Mouse (Mus musculus) embryonic stem cell, embryonic (primary cell): ENCODE data around the gene Gm19668.
"Not testable (repeated sequence)": the region's sequence is repeated elsewhere in the genome, so short reads cannot be mapped to it uniquely, and the experiment has no call there.

ENCODE experiments used
- CTCF ChIA-PET, 4 experiments: fragments of 300-600 bp in 2 of 4; fragments of 350-600 bp in 2 of 4; sonication (Branson Sonifier 250); formaldehyde crosslinking; loops; one replicate each; lab custom pipeline; 2022; ENCODE audit warnings: inconsistent platforms in 2 of 4; lab: Charles Lee
- POLR2A ChIA-PET, 4 experiments: fragments of 300-600 bp in 2 of 4; fragments of 350-600 bp in 2 of 4; sonication (Branson Sonifier 250); formaldehyde crosslinking; loops; one replicate each; lab custom pipeline; 2022; ENCODE audit warnings: antibody characterized with exemption in 4 of 4, inconsistent platforms in 1 of 4; lab: Charles Lee

The Gm19668 gene

DNA sequence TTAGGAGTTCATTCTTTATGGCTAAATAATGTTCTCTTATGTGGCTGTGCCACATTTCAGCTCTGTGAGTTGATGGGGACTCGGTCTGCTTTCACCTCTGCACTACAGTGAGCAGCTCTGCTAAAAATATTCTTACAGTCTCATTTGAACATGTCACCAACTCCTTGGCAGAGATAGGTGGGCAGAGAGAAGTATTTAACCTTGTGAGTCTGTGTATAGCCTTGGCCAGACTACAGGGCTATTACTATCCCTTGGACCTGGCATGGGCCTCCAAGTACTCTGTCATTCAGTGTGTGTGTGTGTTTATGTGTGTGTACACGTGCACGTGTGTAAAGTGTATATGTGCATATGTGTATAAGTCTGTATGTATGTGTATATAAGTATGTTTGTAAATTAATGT, 15.5 kb downstream of the Gm19668 start:
- CTCF ChIA-PET, POLR2A ChIA-PET: not testable (repeated sequence)

GRCm38 (mm10) chr10:77782442-77782841, 16.5 kb downstream of the Gm19668 start, which contains the start of gene Gm3250:
Gene Gm3250, minus strand, starts transcription at chr10:77782542.
- POLR2A ChIA-PET, CTCF ChIA-PET: not testable (repeated sequence)

DNA sequence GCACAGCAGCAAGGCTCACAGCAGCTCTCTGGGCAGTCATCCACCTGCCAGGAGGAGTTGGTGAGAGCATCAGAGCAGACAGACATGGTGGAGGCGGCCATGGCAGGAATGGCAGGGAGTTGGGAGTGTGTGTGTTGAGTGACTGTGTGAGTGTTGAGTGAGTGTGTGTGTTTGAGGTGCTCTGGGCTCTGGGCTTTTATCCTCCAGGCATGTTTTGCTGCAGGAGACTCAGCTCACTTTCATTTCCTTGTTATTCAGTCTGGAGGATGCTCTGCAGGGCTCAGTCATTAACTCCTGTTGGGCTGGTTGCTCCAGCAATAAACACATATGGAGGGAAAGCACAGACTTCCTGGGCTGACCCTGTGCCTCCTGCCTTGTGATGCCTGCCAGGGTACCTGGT, 22.1 kb downstream of the Gm19668 start, which contains the start of gene Gm7138:
Gene Gm7138, minus strand, starts transcription at position 101 of the 400 bp plus-strand sequence.
- POLR2A ChIA-PET, CTCF ChIA-PET: not testable (repeated sequence)

GRCm38 (mm10) chr10:77772142-77772541, 26.8 kb downstream of the Gm19668 start:
- POLR2A ChIA-PET, CTCF ChIA-PET: not testable (repeated sequence)

GRCm38 (mm10) chr10:77771225-77771624, 27.7 kb downstream of the Gm19668 start, which contains the start of gene Gm3238:
Gene Gm3238, minus strand, starts transcription at chr10:77771325.
- CTCF ChIA-PET, POLR2A ChIA-PET: not testable (repeated sequence)

DNA sequence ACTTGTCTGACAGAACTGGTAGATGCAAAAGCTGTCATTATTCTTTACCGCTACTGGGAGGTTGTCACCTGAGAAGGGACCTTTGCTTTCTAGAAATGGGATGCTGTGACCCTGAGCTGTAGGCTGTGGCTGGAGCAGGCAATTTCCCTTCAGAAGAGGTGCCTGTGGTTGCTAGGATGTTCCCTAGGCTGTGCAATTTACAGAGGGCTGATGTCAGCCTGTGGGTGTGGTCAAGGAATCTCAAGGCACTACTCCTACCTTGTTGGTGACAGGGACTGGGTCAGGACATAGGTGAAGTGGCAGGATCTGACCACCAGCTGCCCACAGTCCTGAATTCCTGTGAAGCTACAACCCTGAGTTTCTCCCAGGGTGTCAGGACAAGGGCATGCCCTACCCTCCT, 29.2 kb downstream of the Gm19668 start:
- CTCF ChIA-PET, result no interaction called here
- POLR2A ChIA-PET, result no interaction called here

DNA sequence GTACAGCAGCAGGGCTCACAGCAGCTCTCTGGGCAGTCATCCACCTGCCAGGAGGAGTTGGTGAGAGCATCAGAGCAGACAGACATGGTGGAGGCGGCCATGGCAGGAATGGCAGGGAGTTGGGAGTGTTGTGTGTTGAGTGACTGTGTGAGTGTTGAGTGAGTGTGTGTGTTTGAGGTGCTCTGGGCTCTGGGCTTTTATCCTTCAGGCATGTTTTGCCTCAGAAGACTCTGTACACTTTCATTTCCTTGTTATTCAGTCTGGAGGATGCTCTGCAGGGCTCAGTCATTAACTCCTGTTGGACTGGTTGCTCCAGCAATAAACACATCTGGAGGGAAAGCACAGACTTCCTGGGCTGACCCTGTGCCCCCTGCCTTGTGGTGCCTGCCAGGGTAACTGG, 39.4 kb downstream of the Gm19668 start, which contains the start of gene Gm3233:
Gene Gm3233, minus strand, starts transcription at position 101 of the 400 bp plus-strand sequence.
- POLR2A ChIA-PET, CTCF ChIA-PET: not testable (repeated sequence)

DNA sequence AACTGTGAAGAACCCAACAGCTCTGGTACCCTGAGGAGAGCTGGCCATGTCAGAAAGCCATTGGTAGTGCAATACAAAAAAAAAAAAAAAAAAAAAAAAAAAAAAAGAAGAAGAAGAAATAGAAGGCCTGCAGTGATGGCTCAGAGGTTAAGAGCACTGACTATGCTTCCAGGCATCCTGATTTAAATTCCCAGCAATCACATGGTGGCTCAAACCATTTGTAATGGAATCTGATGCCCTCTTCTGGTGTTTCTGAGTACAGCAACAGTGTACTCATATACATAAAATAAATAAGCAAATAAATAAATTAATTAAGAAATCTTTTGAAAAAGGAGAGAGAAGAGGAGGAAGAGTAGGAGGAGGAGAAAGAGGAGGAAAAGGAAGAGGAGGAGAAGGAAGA, 45.5 kb downstream of the Gm19668 start:
- POLR2A ChIA-PET, result no interaction called here

GRCm38 (mm10) chr10:77752312-77752711, 46.6 kb downstream of the Gm19668 start:
- CTCF ChIA-PET, result interaction anchor here (0.6 to 1.9 kb wide), 5 partner anchors 125 to 249 kb away, joined by 4 to 7 read pairs (median 5); no protein-coding TSS in a partner anchor
- POLR2A ChIA-PET, result not testable (repeated sequence)

More for the DNA sequence above, 45.5 kb downstream of the Gm19668 start:
- CTCF ChIA-PET, result interaction anchor here (0.6 to 1.9 kb wide), 13 partner anchors 56 to 1897 kb away, joined by 3 to 10 read pairs (median 5); partner anchors contain the start of gene Krtap10-10 (in 1 of the 4)

GRCm38 (mm10) chr10:77751254-77751653, 47.7 kb downstream of the Gm19668 start, which contains the start of gene Gm9736:
Gene Gm9736, minus strand, starts transcription at chr10:77751354.
- CTCF ChIA-PET, result interaction anchor here in 1 of 4 experiments (1.8 kb wide), 1 partner anchor 27 kb away, joined by 5 read pairs; no protein-coding TSS in a partner anchor
- POLR2A ChIA-PET, result not testable (repeated sequence)

- CTCF ChIA-PET, result interaction anchor here in 1 of 4 experiments (1.8 kb wide), 1 partner anchor 26 kb away, joined by 5 read pairs; no protein-coding TSS in a partner anchor
- POLR2A ChIA-PET, result not testable (repeated sequence)
Measured at GRCm38 (mm10) chr10:77750686-77751085, 48.2 kb downstream of the Gm19668 start.
